Mouse (Mus musculus) T-helper 2 cell (primary cell): ENCODE data around the gene Rcsd1.

Source experiments
- in situ Hi-C: fragments of 300-600 bp; cut with MboI, MseI; formaldehyde crosslinking; loops from one replicate; pipeline ENCODE4 v1.15.1; 2025; ENCODE audit warnings: high pct_unique_total_duplicates

Gene Rcsd1

DNA sequence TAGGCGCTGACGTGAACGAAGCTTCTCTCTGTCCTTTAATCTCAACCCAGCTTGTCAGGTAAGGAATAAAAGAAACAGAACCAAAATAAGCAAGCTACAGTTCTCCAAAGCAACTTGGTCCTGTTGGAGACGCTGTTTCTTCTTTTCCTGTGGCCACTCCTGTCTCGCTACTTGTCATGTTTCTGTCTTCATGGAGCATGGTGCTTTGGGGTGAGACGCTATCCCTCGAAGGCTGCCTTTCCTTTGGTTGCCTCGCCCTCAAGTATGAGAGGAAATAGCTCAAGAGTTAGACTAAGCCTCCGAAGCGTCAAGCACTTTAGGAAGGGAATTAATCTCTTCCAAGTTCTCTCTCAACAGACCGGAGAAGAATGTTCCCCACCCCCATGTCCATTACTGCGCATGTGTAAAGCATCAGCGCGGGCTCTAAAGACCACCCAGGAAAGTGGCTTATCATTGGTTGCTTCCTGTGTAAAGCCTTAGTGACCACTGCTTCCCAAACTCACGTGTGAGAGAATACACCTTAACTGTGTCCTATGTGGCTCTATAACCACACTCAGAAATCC lies 9.1 kb upstream of the Rcsd1 start:
- in situ Hi-C loops, result no loop called here

DNA sequence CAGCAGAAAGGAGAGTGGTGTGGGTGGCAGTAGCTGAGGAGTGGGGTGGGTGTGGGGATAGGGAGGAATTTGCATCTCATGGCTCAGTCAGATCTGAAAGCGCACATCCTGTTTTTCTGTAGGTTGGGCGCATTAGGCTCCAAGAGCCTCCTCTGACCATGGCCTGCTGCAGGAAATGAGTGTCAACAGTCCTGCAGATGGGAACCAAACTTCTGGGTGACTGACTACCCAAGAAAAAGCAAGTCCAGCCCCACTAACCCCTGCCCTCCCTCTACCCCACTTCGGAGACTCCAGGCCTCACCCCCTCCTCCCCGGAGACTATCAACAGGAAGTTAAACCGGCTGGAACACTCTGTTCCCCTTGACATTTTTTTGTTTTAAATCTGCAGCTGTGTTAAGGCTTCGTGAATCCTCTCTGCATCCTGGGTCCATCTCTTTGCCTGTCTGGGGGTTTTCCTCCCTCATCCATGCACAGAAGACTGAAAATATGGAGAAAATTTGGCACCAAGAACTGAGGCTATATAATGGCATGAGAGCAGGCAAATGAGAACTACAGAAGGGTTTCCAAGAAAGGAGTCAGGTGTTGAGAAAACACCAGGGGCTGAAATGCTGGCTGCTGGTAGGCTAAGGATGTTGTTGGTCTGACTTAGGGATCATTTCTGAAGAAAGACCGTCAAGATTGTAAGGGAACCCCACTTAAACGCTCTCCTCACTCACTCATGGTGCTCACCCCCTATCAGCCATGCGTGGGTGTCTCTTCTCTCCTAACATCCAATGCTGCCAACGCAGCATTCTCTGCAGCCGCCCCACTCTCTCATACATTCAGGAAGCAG lies 8.4 kb upstream of the Rcsd1 start:
- in situ Hi-C loops, result no loop called here

DNA sequence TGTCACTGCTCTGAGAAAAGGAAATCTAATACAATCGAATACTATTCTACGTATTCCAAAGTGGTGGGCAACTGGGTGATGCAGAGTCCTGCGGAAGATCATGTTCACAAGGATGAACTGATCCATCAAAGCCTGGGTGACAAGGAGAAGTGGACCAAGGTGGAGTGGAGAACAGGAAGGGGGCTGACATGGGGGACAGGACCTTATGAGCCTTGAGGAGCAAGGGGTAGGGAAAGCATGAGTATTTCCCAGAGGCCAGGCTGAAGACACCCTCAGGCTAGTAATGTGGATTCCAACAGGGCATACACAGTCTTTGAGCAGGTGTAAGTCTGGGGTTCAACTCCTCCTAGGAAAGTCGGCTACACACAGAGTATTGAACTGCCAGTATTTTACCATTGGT lies 6.9 kb upstream of the Rcsd1 start:
- in situ Hi-C loops, result no loop called here

DNA sequence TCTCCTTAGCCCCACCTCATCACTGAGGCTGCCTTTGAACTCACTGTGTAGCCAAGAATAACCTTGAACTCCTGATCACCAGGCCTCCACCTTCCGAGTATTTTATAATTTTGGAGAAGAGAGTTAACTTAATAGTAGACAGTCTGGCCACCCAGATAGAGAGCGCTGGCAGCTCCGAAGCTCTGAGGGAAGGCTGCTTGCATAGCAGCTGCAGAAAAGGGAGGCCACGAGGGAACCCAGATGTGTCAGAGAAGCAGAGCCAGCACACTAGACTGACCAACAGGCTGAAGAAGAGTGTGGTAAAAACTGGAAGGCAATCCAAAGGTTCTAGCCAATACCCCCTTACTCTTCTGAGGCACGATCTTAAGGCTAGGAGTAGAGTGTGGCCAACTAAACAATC lies 4.2 kb upstream of the Rcsd1 start:
- in situ Hi-C loops, result no loop called here

GRCm38 (mm10) chr1:165711914-165712313 lies 2.4 kb upstream of the Rcsd1 start:
- in situ Hi-C loops, result no loop called here

DNA sequence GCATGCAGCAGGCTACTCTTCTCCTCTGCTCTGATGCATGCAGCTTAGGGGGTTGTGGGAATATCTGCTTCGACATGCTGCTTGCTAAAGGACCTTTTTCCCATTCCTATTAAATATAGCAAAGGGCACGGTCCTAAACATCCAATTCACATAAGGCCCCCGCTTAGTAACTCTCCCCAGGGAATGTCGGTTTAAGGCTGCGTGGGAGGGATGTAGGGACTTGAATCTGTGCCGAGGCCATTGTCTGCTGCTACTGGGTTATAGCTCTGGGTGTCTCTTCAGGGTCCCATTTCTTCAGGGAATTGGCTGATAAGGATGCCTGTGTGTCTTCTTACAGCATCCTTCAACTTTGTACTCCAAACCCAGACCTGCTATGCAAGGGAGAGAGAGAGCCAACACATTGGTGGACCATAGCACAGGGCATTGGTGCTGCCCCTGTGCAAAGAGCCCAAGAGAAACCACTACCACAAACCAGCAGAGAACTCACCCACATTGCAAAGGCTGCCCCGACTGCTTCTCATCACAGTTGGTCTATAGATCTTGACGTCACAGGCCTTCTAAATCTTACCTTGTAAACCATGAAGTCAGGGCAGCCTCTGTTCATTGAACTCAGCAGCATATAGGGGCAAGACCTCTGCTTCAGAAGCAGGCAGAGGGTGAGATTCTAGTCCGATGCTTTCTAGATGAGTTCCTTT lies 724 bp downstream of the Rcsd1 start:
- in situ Hi-C loops, result loop anchor here (10.0 kb wide), 1 partner anchor 1254 kb away; the partner anchor contains the start of gene Atp1b1

GRCm38 (mm10) chr1:165707640-165708322 lies 1.8 kb downstream of the Rcsd1 start:
- in situ Hi-C loops, result loop anchor here (10.0 kb wide), 1 partner anchor 1253 kb away; the partner anchor contains the start of gene Atp1b1

DNA sequence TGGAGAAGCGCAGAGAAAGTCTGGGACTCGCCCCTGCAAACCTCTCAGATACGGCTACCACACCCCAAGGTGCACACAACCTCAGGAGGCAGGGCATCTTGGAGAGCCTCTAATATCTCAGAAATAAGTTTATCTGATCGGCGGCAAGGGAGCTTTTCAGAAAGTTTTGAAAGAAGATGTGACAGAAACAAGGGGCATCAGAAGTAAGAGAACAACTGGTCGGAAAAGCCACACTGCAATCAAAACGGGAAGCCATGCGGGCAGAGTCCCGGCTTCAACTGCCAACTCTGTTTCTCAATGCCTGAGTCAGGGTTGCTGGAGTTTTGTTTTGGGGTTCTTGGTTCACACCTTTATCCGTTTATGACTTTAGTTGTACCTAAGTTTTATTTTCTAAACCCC lies 2.3 kb downstream of the Rcsd1 start:
- in situ Hi-C loops, result loop anchor here (10.0 kb wide), 1 partner anchor 1252 kb away; the partner anchor contains the start of gene Atp1b1

- in situ Hi-C loops, result loop anchor here (10.0 kb wide), 1 partner anchor 1252 kb away; the partner anchor contains the start of gene Atp1b1
These were observed 3.1 kb downstream of the Rcsd1 start for GRCm38 (mm10) chr1:165706492-165706891.

GRCm38 (mm10) chr1:165705868-165706348 lies 3.6 kb downstream of the Rcsd1 start:
- in situ Hi-C loops, result loop anchor here (10.0 kb wide), 1 partner anchor 1251 kb away; the partner anchor contains the start of gene Atp1b1

GRCm38 (mm10) chr1:165705368-165705767 lies 4.2 kb downstream of the Rcsd1 start:
- in situ Hi-C loops, result loop anchor here (10.0 kb wide), 1 partner anchor 1251 kb away; the partner anchor contains the start of gene Atp1b1

GRCm38 (mm10) chr1:165704841-165705240 lies 4.7 kb downstream of the Rcsd1 start:
- in situ Hi-C loops, result loop anchor here (5.0 to 10.0 kb wide), 2 partner anchors 142 to 1250 kb away; partner anchors contain the start of gene Atp1b1

GRCm38 (mm10) chr1:165702221-165703031 lies 7.1 kb downstream of the Rcsd1 start:
- in situ Hi-C loops, result loop anchor here (5.0 to 10.0 kb wide), 2 partner anchors 145 to 1248 kb away; partner anchors contain the start of gene Atp1b1

DNA sequence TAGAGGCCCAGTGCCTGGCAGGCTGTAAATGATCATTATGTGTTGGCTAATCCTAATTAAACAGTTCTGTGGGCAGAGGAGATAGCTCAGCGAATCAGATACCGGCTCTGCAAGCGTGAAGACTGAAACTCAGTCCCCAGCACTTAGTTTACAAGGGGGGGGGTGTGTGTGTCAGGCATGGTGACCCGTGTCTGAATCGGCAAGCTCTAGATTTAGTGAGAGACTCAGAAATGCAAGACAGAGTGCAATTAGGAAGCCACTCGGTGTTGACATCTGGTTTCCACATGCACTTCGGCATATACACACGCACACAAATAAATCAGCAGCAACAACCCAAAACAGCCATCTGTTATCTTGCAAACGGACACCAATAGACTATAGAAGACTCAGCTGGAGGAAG lies 8.0 kb downstream of the Rcsd1 start:
- in situ Hi-C loops, result loop anchor here (5.0 to 10.0 kb wide), 2 partner anchors 146 to 1247 kb away; partner anchors contain the start of gene Atp1b1

GRCm38 (mm10) chr1:165700933-165701518 lies 8.5 kb downstream of the Rcsd1 start:
- in situ Hi-C loops, result loop anchor here (5.0 to 10.0 kb wide), 2 partner anchors 146 to 1246 kb away; partner anchors contain the start of gene Atp1b1

DNA sequence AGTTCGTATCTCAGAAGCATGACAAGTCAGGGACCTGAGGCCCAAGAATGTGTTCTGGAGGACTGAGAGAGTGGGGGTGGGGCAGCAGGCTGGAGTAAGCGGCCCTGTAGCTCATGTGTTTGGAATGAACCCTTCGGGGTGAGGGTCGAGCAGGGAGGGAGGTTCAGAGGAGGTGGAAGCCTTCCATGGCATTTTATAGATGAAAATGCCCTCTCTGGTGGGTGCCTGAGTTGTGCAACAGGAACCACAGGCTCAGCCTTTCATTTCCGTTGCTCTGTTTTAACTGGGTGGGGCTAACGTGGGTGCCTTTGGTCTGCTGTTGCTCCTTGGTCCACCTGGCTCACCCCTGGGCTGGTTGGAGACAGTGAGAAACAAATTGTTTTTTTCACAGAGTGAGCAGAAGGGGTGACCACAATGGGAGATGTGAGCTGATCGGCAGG lies 9.2 kb downstream of the Rcsd1 start:
- in situ Hi-C loops, result loop anchor here (5.0 to 10.0 kb wide), 2 partner anchors 147 to 1246 kb away; partner anchors contain the start of gene Atp1b1

DNA sequence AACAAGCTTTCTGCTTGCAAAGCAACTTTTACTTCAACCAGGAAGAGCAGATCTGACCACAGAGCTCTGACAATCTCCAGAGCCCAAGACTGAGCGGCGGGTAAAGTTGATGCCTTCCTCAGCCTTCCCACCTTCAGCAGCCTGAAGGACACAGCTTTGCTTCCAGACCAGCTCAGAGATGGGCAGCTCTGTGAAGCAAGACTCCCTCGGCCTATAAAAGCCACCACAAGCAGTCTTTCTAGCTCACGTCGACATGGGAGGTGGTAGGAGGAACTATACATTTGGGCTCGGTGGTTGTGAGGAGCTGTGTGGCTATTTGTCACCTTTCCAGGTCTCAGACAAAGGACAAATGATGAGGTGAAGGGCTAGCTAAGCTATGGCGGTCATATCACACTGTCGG lies 11.9 kb downstream of the Rcsd1 start:
- in situ Hi-C loops, result no loop called here

GRCm38 (mm10) chr1:165696870-165697269 lies 12.7 kb downstream of the Rcsd1 start:
- in situ Hi-C loops, result no loop called here

DNA sequence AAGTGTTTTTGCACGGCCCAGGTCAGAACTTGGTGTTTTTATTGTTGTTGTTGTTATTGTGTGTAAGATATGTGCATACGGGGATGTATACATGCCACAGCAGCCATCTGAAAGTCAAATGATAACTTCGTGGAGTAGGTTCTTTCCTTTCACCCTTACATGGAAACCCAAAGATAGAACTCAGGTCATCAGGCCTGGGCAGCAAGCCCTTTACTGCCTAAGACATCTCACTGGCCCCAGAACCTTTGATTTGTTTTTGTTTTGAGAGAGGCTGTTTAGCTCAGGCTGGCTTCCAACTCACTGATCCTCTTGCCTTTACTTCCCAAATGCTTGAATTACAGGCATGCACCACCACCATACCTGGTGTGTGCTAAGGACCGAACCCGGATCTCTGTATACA lies 13.5 kb downstream of the Rcsd1 start:
- in situ Hi-C loops, result no loop called here
